ENCODE assay signal across 9 mouse cellular contexts in the genomic region with DNA sequence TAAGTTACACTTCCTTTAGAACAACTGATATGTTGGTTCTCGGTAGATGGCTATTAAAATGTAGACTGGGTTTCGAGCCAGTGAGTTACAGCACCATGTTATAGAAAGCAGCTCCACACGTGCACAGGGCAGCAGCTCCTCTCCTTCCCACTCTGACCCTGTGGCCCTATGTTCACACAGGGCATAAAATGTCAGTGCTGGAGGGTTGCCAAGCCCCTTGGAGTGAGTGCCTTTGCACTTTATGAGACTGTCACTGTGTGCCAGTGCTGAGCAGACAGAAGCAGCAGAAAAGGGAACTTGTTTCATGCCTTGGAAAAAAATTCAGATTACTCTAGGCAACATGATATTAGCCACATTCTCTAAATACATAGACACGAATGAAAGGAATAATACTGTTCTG. TPM values are rescaled to one million over a fixed set of nuclear protein-coding genes. Genes with fewer than 3 reads are reported as not detected.
DNase-seq lines count a peak whose midpoint lies in the region; ATAC-seq lines count a peak whose summit lies in the region.
"Had no signal": no experiment of that assay in that cellular context is flagged by ENCODE, and none has a peak within 500 bp of the region (broad histone marks: within the 10 kb centered on the region; RNA-seq: fewer than 3 reads in every experiment).

No protein-coding gene starts in this region.

- no peaks in the 10 kb centered on the region for H3K9me3 ChIP-seq in kidney, embryonic 14.5 days (ENCODE audit: control insufficient read depth, low read length)
- H3K9me3 ChIP-seq in neural tube, embryonic 14.5 days (ENCODE audit: control insufficient read depth, low read length), result no peaks in the 10 kb centered on the region
- H3K9me3 ChIP-seq: midbrain, embryonic 12.5 days had no signal

- H3K36me3 ChIP-seq in kidney, embryonic 14.5 days (ENCODE audit: control insufficient read depth, insufficient read depth, low read length), result no peaks in the 10 kb centered on the region
- no peaks in the 10 kb centered on the region for H3K36me3 ChIP-seq in neural tube, embryonic 14.5 days (ENCODE audit: control insufficient read depth, insufficient read depth, low read length)
- H3K36me3 ChIP-seq: midbrain, embryonic 12.5 days had no signal

- no peaks in the 10 kb centered on the region for H3K27me3 ChIP-seq in kidney, embryonic 14.5 days (ENCODE audit: control insufficient read depth, insufficient read depth, low read length)
- no peaks in the 10 kb centered on the region for H3K27me3 ChIP-seq in neural tube, embryonic 14.5 days (ENCODE audit: control insufficient read depth, insufficient read depth, low read length)
- H3K27me3 ChIP-seq: midbrain, embryonic 12.5 days had no signal

- H3K4me1 ChIP-seq in kidney, embryonic 14.5 days (ENCODE audit: control insufficient read depth, insufficient read depth, low read length), result peaks cover 8% of the 10 kb centered on the region; the same call in 1 of the 2 replicates
- H3K4me1 ChIP-seq in neural tube, embryonic 14.5 days (ENCODE audit: control insufficient read depth, insufficient read depth, low read length), result no peaks in the 10 kb centered on the region
- H3K4me1 ChIP-seq: midbrain, embryonic 12.5 days had no signal

- peak; percentile 44 for DNase-seq in embryo, embryonic 11 days
- DNase-seq in embryo, embryonic 9.5 days (ENCODE audit: extremely low spot score), result no peak
- peak; percentile 3 for DNase-seq in 3T3-L1 (ENCODE audit: low read depth, low spot score)
- DNase-seq in cerebellum, postnatal 25 days, result peak; percentile 18 to 42
- DNase-seq in thymus, postnatal 14 days, result no peak
- no peak for DNase-seq in spleen, adult 12 weeks (ENCODE audit: low spot score)

- H3K4me2 ChIP-seq in kidney, embryonic 14.5 days (replicated peaks; ENCODE audit: low read depth, low read length), result no peak overlapping the region
- H3K4me2 ChIP-seq in neural tube, embryonic 14.5 days (ENCODE audit: low read depth, low read length), result no peak overlapping the region
- H3K4me2 ChIP-seq: midbrain, embryonic 12.5 days had no signal

- WGBS in kidney, embryonic 14.5 days, result 24% methylated on average over 4 of the region's 4 CpGs
- 39% methylated on average over 4 of the region's 4 CpGs for whole genome bisulfite sequencing in neural tube, embryonic 14.5 days

- H3K4me3 ChIP-seq in kidney, embryonic 14.5 days (ENCODE audit: low read length), result no peak overlapping the region
- no peak overlapping the region for H3K4me3 ChIP-seq in neural tube, embryonic 14.5 days (ENCODE audit: low read depth, low read length)
- H3K4me3 ChIP-seq: midbrain, embryonic 12.5 days had no signal

- H3K9ac ChIP-seq in kidney, embryonic 14.5 days (ENCODE audit: low read depth, low read length), result no peak overlapping the region
- no peak overlapping the region for H3K9ac ChIP-seq in neural tube, embryonic 14.5 days (replicated peaks; ENCODE audit: low read depth, low read length)
- H3K9ac ChIP-seq: midbrain, embryonic 12.5 days had no signal

- peak; percentile 87 for ATAC-seq in kidney, embryonic 14.5 days (ENCODE audit: low FRiP score, low TSS enrichment)
- peak; percentile 60; the same call in 1 of the 2 replicates for ATAC-seq in neural tube, embryonic 14.5 days (ENCODE audit: low read depth)

- H3K27ac ChIP-seq in kidney, embryonic 14.5 days (ENCODE audit: low read depth, low read length), result no peak overlapping the region
- no peak overlapping the region for H3K27ac ChIP-seq in neural tube, embryonic 14.5 days (ENCODE audit: low read depth, low read length)
- H3K27ac ChIP-seq: midbrain, embryonic 12.5 days had no signal

RNA-seq across cellular contexts. Expression of gene Lrrn3, which starts 47.8 kb away (rescaled TPM):
- polyA plus RNA-seq in kidney, embryonic 14.5 days (2014; fragmentation: Nextera tagmentation; extraction: Ambion mirVana), result 2.3 and 3.7 TPM in 2 replicates
- 115 and 117 TPM in 2 replicates for polyA plus RNA-seq in neural tube, embryonic 14.5 days (2014; fragmentation: Nextera tagmentation; extraction: Ambion mirVana)

Comparison
In these comparisons a context has a peak if more than half of its experiments do, and no peak if none do; other contexts are left out.
1. DNase-seq: peak in embryo, embryonic 11 days (single experiment), 3T3-L1 (single experiment) and cerebellum, postnatal 25 days (2 of 2); none in embryo, embryonic 9.5 days (single experiment), thymus, postnatal 14 days (single experiment) and spleen, adult 12 weeks (single experiment).
2. RNA of gene Lrrn3, which starts 47.8 kb away (polyA plus RNA-seq): 115 to 117 TPM in neural tube, embryonic 14.5 days; 2.3 to 3.7 TPM in kidney, embryonic 14.5 days; every median in the first group is over 10 times any median in the second.